Mouse (Mus musculus): ENCODE measurements at regions not wholly inside any gene's neighbourhood (a gene's known extent, or its start where the extent isn't known, plus 50 kb on each side); places are given as distances from the start of the nearest gene placed in this dataset.

GRCm38 (mm10) chr10:91583204-91583603 is 402.1 kb upstream of the Tmpo start:
- no peak for DNase-seq (ENCODE audit: low spot score)

- no peak for DNase-seq (ENCODE audit: low spot score)
These were observed 399.8 kb upstream of the Tmpo start for GRCm38 (mm10) chr10:91580959-91581358.

GRCm38 (mm10) chr10:91575323-91576064 is 394.4 kb upstream of the Tmpo start:
- DNase-seq (ENCODE audit: low spot score), result peak; percentile 12

DNA sequence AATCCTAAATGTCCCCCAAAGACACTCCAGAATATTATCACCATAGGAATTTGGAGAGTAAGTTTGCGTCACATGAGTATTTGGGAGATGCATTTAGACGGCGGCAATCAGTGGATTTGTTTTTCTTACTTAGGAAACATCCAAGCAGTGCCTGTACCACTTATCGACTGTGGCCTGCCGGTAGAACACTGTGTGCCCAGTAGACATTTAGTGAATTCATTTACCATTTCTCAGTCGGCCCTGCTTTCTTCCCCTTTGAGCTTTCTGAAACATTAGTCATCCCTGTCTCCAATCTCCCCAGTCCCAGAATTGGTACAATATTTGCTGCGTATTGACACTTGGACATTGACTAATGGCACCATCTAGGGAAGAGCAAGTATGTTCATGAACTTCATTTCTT is 391.7 kb upstream of the Tmpo start:
- DNase-seq (ENCODE audit: low spot score), result no peak

DNA sequence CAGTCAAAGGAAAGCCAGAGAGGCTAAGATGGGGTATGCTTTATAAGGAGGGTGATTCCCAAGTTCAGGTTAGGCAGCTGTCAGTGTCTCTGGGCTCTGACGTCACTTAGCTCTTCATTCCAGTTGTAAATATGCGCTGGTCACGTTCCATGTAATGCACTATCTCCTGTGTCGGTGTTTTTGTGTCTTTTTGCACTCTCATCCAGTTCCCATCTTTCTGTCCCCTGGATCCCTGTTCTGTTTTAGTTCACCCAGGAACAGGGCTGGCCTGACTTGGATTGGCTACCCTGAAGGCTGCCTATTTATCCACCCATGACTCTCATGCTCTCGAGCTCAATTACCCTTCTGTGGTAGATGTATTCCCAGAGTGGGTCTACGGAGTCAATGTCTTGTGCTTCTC is 387.9 kb upstream of the Tmpo start:
- no peak for DNase-seq (ENCODE audit: low spot score)

GRCm38 (mm10) chr10:91566116-91566774 is 385.1 kb upstream of the Tmpo start:
- no peak for DNase-seq (ENCODE audit: low spot score)

GRCm38 (mm10) chr10:91559307-91559706 is 378.2 kb upstream of the Tmpo start:
- DNase-seq (ENCODE audit: low spot score), result no peak

DNA sequence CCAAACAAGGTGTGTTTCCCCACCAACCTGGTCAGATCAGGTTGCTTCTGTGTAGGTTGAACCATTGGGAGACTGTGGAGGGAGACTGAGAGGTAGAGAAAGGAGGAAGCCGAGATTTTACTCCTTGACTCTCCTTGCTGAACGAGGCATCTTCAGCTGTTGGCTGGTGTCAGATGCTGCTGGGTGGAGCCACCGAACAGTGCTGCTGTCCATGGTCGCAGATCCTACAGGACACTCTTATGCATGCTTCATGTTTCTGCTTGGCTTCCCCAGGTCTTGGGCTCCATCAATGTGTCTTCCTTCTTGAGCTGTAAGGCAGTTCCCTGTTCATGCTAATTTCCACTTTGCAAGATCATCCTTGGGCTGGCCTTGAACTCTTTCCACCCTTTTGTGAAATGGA is 367.0 kb upstream of the Tmpo start:
- no peak for DNase-seq (ENCODE audit: low spot score)

GRCm38 (mm10) chr10:91546140-91546539 is 365.0 kb upstream of the Tmpo start:
- DNase-seq (ENCODE audit: low spot score), result peak; percentile 75

DNA sequence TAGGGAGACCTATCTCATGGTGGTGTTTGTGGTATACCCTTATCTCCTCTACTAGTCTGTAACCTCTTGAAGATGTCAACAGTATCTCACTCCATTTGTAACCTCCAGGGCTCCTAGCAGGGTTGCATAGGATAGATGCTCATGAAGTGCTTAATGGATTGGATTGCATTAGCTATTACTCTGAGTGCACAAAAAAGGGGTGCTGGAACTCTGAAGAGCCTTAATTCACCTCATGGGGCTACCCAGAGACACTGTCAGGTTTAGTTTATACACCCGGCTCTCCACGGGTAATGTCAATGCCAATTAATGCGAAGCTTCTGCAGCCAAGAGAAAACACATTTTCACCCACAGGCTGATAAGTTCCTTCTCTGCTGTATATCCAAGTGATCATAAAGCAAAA is 364.3 kb upstream of the Tmpo start:
- peak; percentile 31 for DNase-seq (ENCODE audit: low spot score)

GRCm38 (mm10) chr10:91543167-91543918 is 362.2 kb upstream of the Tmpo start:
- DNase-seq (ENCODE audit: low spot score), result no peak

GRCm38 (mm10) chr10:91542201-91542604 is 361.1 kb upstream of the Tmpo start:
- peak; percentile 37 for DNase-seq (ENCODE audit: low spot score)

- DNase-seq (ENCODE audit: low spot score), result no peak
These were observed 356.1 kb upstream of the Tmpo start for GRCm38 (mm10) chr10:91537241-91537640.

GRCm38 (mm10) chr10:91535392-91535791 is 354.3 kb upstream of the Tmpo start:
- DNase-seq (ENCODE audit: low spot score), result no peak

- DNase-seq (ENCODE audit: low spot score), result no peak
These were observed 347.2 kb upstream of the Tmpo start for GRCm38 (mm10) chr10:91528305-91528704.

DNA sequence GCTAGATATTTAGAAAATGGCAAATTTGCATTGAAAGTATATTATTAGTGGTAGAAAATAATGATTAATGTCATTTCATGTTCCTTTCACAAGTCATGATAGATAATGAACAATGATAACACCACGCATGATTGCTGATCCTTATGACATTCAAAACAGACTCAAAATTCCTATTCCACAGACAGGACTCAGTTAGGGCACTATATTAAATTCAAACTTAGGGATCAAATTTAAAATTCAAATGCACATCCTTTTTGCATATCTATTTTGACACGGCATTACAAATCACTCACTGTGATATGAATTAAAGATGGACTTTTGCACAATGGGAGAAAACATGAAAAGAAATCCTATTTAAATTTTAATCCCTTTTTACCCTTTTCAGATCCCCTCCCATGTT is 340.1 kb upstream of the Tmpo start:
- DNase-seq (ENCODE audit: low spot score), result no peak

DNA sequence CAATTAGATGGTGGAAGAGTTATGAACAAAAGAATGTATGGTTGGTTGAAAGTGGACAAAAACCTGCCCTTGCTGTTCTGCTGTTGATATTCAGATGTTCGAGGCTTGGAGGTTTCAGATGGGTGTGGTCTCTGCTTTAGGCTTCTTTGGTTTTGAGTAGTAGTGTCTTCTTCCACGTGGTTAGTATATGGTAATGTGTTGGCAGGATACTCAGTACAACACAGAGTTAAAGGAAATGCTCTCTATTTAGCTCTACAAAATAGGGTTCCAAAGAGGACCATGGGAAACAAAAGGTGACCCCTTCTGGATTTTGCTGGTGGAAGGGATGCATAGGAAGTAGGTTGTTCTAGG is 333.9 kb upstream of the Tmpo start:
- no peak for DNase-seq (ENCODE audit: low spot score)

DNA sequence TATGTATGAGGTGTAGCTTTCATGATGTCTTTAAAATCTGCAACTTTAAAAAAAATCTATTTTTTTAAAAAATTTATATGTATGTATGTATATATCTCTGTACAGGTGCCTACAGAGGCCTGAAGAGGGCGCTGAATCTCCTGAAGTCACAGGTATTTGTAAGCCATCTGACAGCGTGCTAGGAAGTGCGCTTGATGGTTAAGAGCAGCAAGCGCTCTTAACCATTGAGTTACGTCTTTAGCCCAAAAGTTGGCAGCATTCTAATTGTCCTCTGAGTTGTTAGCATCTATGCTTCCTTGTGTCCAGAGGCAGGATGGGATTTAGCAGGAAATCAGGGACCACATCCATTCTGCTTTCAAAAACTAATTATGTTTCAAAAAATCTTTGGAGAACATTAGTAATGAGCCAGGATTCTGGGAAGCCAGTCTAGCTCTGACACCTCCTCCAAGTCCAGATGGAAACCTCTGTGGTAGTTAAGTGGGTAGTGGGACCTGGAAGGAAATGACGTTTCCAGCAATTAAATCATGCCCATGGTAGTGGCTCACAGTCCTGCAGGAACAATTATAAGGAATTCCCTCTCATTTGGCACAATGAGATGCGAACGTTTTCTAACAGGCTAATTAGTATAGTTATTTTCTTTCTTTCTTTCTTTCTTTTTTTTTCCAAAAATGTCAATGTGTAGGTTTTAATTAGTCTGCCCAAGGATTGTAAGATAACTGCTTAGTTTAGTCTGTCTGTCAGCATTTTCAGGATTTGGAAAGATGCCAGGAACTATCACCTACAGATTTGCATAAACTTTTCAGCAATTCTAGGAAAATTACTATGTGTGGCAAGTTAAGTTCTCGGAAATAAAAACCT is 333.3 kb upstream of the Tmpo start:
- DNase-seq (ENCODE audit: low spot score), result no peak

GRCm38 (mm10) chr10:91507038-91507437 is 325.9 kb upstream of the Tmpo start:
- no peak for DNase-seq (ENCODE audit: low spot score)

GRCm38 (mm10) chr10:91504891-91505290 is 323.8 kb upstream of the Tmpo start:
- no peak for DNase-seq (ENCODE audit: low spot score)

GRCm38 (mm10) chr10:91498543-91498942 is 317.4 kb upstream of the Tmpo start:
- DNase-seq (ENCODE audit: low spot score), result no peak

DNA sequence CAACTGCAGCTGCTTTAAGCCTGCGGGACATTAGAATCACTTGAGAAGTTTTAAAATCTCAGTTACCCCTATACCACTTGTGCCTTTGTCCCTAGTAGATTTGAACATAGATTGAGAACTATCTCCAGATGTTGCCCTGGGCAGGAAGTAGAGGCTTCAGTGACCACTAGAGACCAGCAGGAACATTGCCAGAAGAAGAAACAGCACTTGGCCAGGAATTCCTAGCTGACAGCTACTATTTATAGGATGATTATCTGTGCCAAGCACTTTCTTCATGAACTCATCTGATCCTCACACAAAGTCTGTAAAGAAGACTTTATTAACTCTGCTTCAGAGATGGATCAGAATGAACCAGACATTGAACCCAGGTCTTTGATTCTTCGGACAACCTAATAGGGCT is 283.6 kb upstream of the Tmpo start:
- DNase-seq (ENCODE audit: low spot score), result no peak

Measured in retina, embryonic 14.5 days (tissue).